Mouse (Mus musculus): Measurements from ENCODE around the gene S1pr5. TPM values are rescaled to one million over a fixed set of nuclear protein-coding genes. Genes with fewer than 3 reads are reported as not detected.
"Not testable (repeated sequence)": the region's sequence is repeated elsewhere in the genome, so short reads cannot be mapped to it uniquely, and the experiment has no call there.

Gene S1pr5
- total RNA-seq (2018; cell fraction: chromatin; rRNA removed), result not detected
- total RNA-seq (2018; cell fraction: cytosol; rRNA removed), result not detected
- not detected for total RNA-seq (2018; cell fraction: nucleus; rRNA removed)
- not detected in 3 replicates for polyA plus RNA-seq (2018)

- 7% methylated on average over 29 of the region's 30 CpGs for WGBS (ENCODE audit: missing documents)
- Histone ChIP-seq H3K36me3 (ENCODE audit: inconsistent target) (no peaks in the 10 kb centered on the region), H3K4me3 (ENCODE audit: inconsistent target) (no peak within 1 kb of the TSS), H3K27ac (no peak within 1 kb of the TSS), H3K79me2 (ENCODE audit: inconsistent target) (no peaks in the 10 kb centered on the region)
Observed at GRCm38 (mm10) chr9:21248326-21248725, at the start of gene S1pr5. Gene S1pr5 (minus strand): TSS chr9:21248443.

- no peaks in the 10 kb centered on the region for H3K36me3 ChIP-seq (ENCODE audit: inconsistent target)
- peaks cover 26% of the 10 kb centered on the region for H3K79me2 ChIP-seq (ENCODE audit: inconsistent target)
- no peak overlapping the region for H3K27ac ChIP-seq
- WGBS (ENCODE audit: missing documents), result 92% methylated on average over 3 of the region's 3 CpGs
- no peak overlapping the region for H3K4me3 ChIP-seq (ENCODE audit: inconsistent target)
Observed at GRCm38 (mm10) chr9:21292271-21292670, 44.0 kb upstream of the S1pr5 start.

- Histone ChIP-seq H3K4me3 (ENCODE audit: inconsistent target) (peak overlapping the region; percentile 26), H3K27ac (peak overlapping the region; percentile 65), H3K79me2 (ENCODE audit: inconsistent target) (peaks cover 30% of the 10 kb centered on the region)
- H3K36me3 ChIP-seq (ENCODE audit: inconsistent target), result not testable (repeated sequence)
- 12% methylated on average over 7 of the region's 7 CpGs for WGBS (ENCODE audit: missing documents)
Observed at GRCm38 (mm10) chr9:21291868-21292267, 43.6 kb upstream of the S1pr5 start.

GRCm38 (mm10) chr9:21291022-21291787 is 43.0 kb upstream of the S1pr5 start, which contains the start of gene Cdkn2d:
Gene Cdkn2d (minus strand): TSS chr9:21291407.
- Histone ChIP-seq H3K27ac (peak within 1 kb of the TSS; percentile 84), H3K79me2 (ENCODE audit: inconsistent target) (peaks cover 37% of the 10 kb centered on the region), H3K4me3 (ENCODE audit: inconsistent target) (peak within 1 kb of the TSS; percentile 61), H3K36me3 (ENCODE audit: inconsistent target) (no peaks in the 10 kb centered on the region)
- WGBS (ENCODE audit: missing documents), result under 1% methylated on average over 41 of the region's 51 CpGs

- peak overlapping the region; percentile 61 for H3K4me3 ChIP-seq (ENCODE audit: inconsistent target)
- under 1% methylated on average over 20 of the region's 20 CpGs for WGBS (ENCODE audit: missing documents)
Observed at GRCm38 (mm10) chr9:21290589-21290988, 42.3 kb upstream of the S1pr5 start.

GRCm38 (mm10) chr9:21289337-21289671 is 41.1 kb upstream of the S1pr5 start:
- 87% methylated on average over 2 of the region's 2 CpGs for WGBS (ENCODE audit: missing documents)

More at GRCm38 (mm10) chr9:21290589-21290988, 42.3 kb upstream of the S1pr5 start:
- peaks cover 43% of the 10 kb centered on the region for H3K79me2 ChIP-seq (ENCODE audit: inconsistent target)
- H3K27ac ChIP-seq, result peak overlapping the region; percentile 84
- H3K36me3 ChIP-seq (ENCODE audit: inconsistent target), result no peaks in the 10 kb centered on the region; the same call in 1 of the 2 replicates

GRCm38 (mm10) chr9:21288404-21289336 is 40.4 kb upstream of the S1pr5 start:
- peak overlapping the region; percentile 61 for H3K4me3 ChIP-seq (ENCODE audit: inconsistent target)
- H3K27ac ChIP-seq, result peak overlapping the region; percentile 84
- peaks cover 19% of the 10 kb centered on the region for H3K36me3 ChIP-seq (ENCODE audit: inconsistent target)
- WGBS (ENCODE audit: missing documents), result 54% methylated on average over 13 of the region's 13 CpGs
- H3K79me2 ChIP-seq (ENCODE audit: inconsistent target), result peaks cover 51% of the 10 kb centered on the region

More at GRCm38 (mm10) chr9:21289337-21289671, 41.1 kb upstream of the S1pr5 start:
- Histone ChIP-seq H3K79me2 (ENCODE audit: inconsistent target) (peaks cover 51% of the 10 kb centered on the region), H3K4me3 (ENCODE audit: inconsistent target) (peak overlapping the region; percentile 61), H3K36me3 (ENCODE audit: inconsistent target) (peaks cover 12% of the 10 kb centered on the region; the same call in 1 of the 2 replicates), H3K27ac (peak overlapping the region; percentile 84)

GRCm38 (mm10) chr9:21287571-21288402 is 39.5 kb upstream of the S1pr5 start, which contains the start of gene Kri1:
Gene Kri1 (minus strand): TSS chr9:21287969.
- Histone ChIP-seq H3K27ac (peak within 1 kb of the TSS; percentile 85), H3K4me3 (ENCODE audit: inconsistent target) (peak within 1 kb of the TSS; percentile 73), H3K36me3 (ENCODE audit: inconsistent target) (peaks cover 21% of the 10 kb centered on the region), H3K79me2 (ENCODE audit: inconsistent target) (peaks cover 51% of the 10 kb centered on the region)
- 0% methylated on average over 57 of the region's 59 CpGs for WGBS (ENCODE audit: missing documents)

- Histone ChIP-seq H3K4me3 (ENCODE audit: inconsistent target) (peak overlapping the region; percentile 73), H3K79me2 (ENCODE audit: inconsistent target) (peaks cover 51% of the 10 kb centered on the region), H3K27ac (peak overlapping the region; percentile 85), H3K36me3 (ENCODE audit: inconsistent target) (peaks cover 26% of the 10 kb centered on the region)
- WGBS (ENCODE audit: missing documents), result 0% methylated on average over 3 of the region's 3 CpGs
Observed at GRCm38 (mm10) chr9:21286753-21287152, 38.5 kb upstream of the S1pr5 start.

- H3K4me3 ChIP-seq (ENCODE audit: inconsistent target), result no peak overlapping the region
- peaks cover 51% of the 10 kb centered on the region for H3K36me3 ChIP-seq (ENCODE audit: inconsistent target)
- 88% methylated on average over 3 of the region's 3 CpGs for WGBS (ENCODE audit: missing documents)
- H3K27ac ChIP-seq, result no peak overlapping the region
- H3K79me2 ChIP-seq (ENCODE audit: inconsistent target), result peaks cover 32% of the 10 kb centered on the region
Observed at GRCm38 (mm10) chr9:21283994-21284393, 35.8 kb upstream of the S1pr5 start.

- Histone ChIP-seq H3K27ac (no peak overlapping the region), H3K4me3 (ENCODE audit: inconsistent target) (no peak overlapping the region), H3K36me3 (ENCODE audit: inconsistent target) (peaks cover 55% of the 10 kb centered on the region), H3K79me2 (ENCODE audit: inconsistent target) (peaks cover 28% of the 10 kb centered on the region)
- WGBS (ENCODE audit: missing documents), result 94% methylated on average over 3 of the region's 5 CpGs
Observed at GRCm38 (mm10) chr9:21283591-21283990, 35.3 kb upstream of the S1pr5 start.

- WGBS (ENCODE audit: missing documents), result 94% methylated on average over 5 of the region's 5 CpGs
- Histone ChIP-seq H3K4me3 (ENCODE audit: inconsistent target) (no peak overlapping the region), H3K36me3 (ENCODE audit: inconsistent target) (peaks cover 92% of the 10 kb centered on the region), H3K79me2 (ENCODE audit: inconsistent target) (no peaks in the 10 kb centered on the region), H3K27ac (no peak overlapping the region)
Observed at GRCm38 (mm10) chr9:21277776-21278175, 29.5 kb upstream of the S1pr5 start.

GRCm38 (mm10) chr9:21276307-21276706 is 28.1 kb upstream of the S1pr5 start:
- no peak overlapping the region for H3K4me3 ChIP-seq (ENCODE audit: inconsistent target)
- H3K79me2 ChIP-seq (ENCODE audit: inconsistent target), result no peaks in the 10 kb centered on the region
- H3K36me3 ChIP-seq (ENCODE audit: inconsistent target), result peaks cover 97% of the 10 kb centered on the region
- 85% methylated on average over 8 of the region's 8 CpGs for WGBS (ENCODE audit: missing documents)
- no peak overlapping the region for H3K27ac ChIP-seq

GRCm38 (mm10) chr9:21275727-21276126 is 27.5 kb upstream of the S1pr5 start:
- Histone ChIP-seq H3K27ac (no peak overlapping the region), H3K36me3 (ENCODE audit: inconsistent target) (peaks cover 97% of the 10 kb centered on the region), H3K79me2 (ENCODE audit: inconsistent target) (no peaks in the 10 kb centered on the region), H3K4me3 (ENCODE audit: inconsistent target) (no peak overlapping the region)
- WGBS (ENCODE audit: missing documents), result 92% methylated on average over 12 of the region's 12 CpGs

All from macrophage (primary cell).